Mouse (Mus musculus): ENCODE measurements around the gene Rgs3. TPM values are rescaled to one million over a fixed set of nuclear protein-coding genes. Genes with fewer than 3 reads are reported as not detected.

Gene Rgs3
- 10 to 100 TPM; 28.2 to 32.3 TPM for total RNA-seq (2021)

GRCm38 (mm10) chr4:62559797-62560329, at the start of gene Rgs3:
Rgs3 (plus strand) TSS chr4:62559847.
- DNase-seq (ENCODE audit: low spot score in 2 of 2): no peak
- intact Hi-C loops (cut with DNase I): no loop called here

- intact Hi-C loops (cut with DNase I): no loop called here
- no peak for DNase-seq (ENCODE audit: low spot score in 2 of 2)
Observed at GRCm38 (mm10) chr4:62509946-62510345, 49.7 kb upstream of the Rgs3 start.

DNA sequence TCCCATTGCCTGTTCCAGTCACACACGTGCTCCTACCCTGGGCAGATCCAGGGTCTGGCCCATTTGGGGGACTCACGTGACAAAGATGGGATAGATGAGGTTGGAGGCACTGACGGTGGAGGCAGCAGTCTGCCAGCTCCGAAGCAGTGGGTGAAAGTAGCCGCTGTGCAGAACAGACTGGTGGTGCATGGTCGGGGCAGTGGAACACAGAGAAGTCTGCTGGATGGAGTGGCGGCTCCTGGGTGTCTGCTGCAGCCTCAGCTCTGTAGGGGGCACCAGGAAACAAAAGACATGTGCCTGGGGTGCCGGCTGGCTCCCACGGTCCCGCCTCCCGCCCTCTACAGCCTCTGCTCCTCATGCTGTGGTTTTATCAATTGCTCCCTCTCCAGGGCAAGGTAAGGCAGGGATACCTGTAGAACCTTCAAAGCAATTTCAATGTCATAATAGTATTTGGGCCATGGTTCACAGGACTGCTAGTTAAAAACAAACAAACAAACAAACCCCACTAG, 45.6 kb upstream of the Rgs3 start:
- intact Hi-C loops (cut with DNase I): no loop called here
- DNase-seq (ENCODE audit: low spot score in 2 of 2): no peak

GRCm38 (mm10) chr4:62514995-62515394, 44.7 kb upstream of the Rgs3 start:
- DNase-seq (ENCODE audit: low spot score in 2 of 2): no peak
- intact Hi-C loops (cut with DNase I): loop anchor here (5.0 kb wide), 1 partner anchor 58 kb away; no protein-coding TSS in a partner anchor

- intact Hi-C loops (cut with DNase I): loop anchor here (5.0 kb wide), 1 partner anchor 58 kb away; no protein-coding TSS in a partner anchor
- DNase-seq (ENCODE audit: low spot score in 2 of 2): no peak
Observed at GRCm38 (mm10) chr4:62515490-62515889, 44.2 kb upstream of the Rgs3 start.

GRCm38 (mm10) chr4:62516079-62516478, 43.6 kb upstream of the Rgs3 start:
- no peak for DNase-seq (ENCODE audit: low spot score in 2 of 2)
- intact Hi-C loops (cut with DNase I): loop anchor here (5.0 kb wide), 1 partner anchor 59 kb away; no protein-coding TSS in a partner anchor

DNA sequence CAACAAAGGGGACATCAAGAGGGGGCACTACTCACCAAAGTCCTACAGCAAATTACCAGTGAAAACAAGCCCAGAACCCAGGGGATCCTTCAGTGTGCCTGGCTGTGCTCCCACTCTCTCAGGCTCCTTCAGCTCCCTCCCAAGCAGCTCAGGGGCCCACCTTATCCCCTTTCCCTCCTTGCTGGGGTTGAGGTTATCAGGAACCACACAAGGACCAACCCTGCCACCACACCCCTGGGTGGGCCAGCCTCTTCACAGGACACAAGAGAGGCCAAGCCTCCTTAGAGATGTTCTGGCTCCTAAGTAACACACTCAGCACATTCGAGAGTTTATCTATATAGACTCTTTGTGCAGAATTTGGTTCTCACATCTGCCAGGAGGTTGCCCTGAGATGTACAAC, 43.1 kb upstream of the Rgs3 start:
- intact Hi-C loops (cut with DNase I): loop anchor here (5.0 kb wide), 1 partner anchor 59 kb away; no protein-coding TSS in a partner anchor
- no peak for DNase-seq (ENCODE audit: low spot score in 2 of 2)

DNA sequence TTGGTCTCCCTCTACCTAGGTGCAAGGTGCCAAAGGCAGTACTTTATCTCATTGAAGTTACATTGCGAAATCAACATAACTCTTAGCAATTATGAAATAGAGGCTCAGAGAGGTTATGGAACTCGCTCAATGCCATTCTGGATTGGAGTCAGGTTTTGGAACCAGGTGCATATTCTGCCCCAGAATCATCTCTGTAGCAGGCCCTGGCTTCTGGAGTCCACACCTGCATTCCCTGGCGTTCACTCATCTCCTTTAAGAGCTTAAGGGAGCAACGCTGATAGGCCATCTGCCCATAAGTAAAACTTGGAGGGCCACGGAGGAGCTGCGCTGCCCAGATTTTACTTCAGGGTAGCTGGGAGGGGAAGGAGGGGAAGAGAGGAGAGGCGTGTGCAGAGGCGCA, 42.6 kb upstream of the Rgs3 start:
- intact Hi-C loops (cut with DNase I): loop anchor here (5.0 kb wide), 1 partner anchor 60 kb away; no protein-coding TSS in a partner anchor

GRCm38 (mm10) chr4:62517538-62518415, 41.9 kb upstream of the Rgs3 start:
- intact Hi-C loops (cut with DNase I): loop anchor here (5.0 kb wide), 1 partner anchor 60 kb away; no protein-coding TSS in a partner anchor
- DNase-seq (ENCODE audit: low spot score in 2 of 2): no peak

More for the DNA sequence above, 42.6 kb upstream of the Rgs3 start:
- no peak for DNase-seq (ENCODE audit: low spot score in 2 of 2)

DNA sequence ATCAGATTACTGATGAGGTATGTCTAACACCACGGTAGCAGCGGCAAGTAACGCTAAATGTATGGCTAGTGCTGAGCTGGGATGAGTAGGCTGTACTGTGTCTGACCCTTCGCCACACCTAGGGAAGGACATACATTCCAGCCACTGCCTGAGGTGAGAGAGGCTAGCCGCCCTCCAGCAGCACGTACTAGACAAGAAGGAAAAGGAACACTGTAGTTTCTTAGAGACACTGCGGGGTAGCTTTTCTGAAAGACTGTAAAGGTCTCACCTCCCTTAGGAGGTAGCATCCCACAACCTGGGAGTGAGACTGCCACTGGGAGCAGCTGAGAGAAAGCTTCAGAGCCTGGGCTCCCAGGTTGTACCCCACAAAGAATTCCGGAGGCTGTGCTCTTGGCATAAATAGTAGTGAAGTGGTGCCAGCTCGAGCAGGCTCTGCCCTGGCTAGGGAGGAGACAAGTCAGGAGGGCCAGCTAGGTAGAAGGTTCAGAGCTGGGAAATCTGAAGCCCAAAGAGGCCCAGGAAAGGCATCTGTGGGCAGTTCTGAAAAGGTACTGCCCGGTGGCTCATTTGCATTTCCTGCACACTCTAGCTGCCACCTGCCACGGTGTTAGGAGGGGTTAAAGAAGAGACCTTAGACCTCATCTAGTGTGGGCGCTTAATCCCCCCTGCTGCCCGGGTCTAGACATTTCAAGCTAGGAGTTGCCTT, 41.1 kb upstream of the Rgs3 start:
- intact Hi-C loops (cut with DNase I): loop anchor here (5.0 kb wide), 1 partner anchor 61 kb away; no protein-coding TSS in a partner anchor
- no peak for DNase-seq (ENCODE audit: low spot score in 2 of 2)

DNA sequence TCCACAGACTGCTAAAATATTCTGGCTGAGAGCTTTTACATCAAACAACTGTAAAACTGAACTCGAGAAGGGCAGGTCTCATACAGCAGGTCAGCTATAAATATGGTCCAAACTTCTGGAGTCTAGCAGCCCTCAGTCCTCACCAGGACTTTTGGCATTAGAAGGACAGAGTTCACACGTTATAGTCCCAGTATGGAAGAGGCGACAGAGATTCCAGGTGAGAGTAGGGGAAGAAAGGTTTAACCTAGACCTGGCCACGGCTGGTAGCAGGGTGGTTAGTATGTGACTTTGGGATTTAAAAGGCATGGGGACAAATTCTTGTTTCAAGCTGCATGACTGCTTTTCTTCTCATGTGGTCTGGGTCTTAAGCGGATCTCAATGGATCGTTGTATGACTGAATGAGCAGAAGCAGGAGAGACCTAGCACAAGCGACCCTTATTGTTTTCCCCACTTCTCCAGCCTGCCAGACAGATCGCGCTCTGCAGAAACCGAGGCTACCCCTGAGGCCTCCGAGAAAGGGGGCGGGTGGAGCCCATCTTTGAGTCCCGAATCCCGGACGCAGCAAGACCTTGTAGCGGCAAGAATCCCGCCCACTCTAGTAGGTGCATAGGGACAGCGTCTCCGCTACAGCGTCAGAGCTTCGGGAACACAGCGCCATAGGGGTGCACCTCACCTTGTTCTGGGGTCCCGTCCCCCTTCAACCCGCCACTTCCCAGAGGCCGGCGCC, 40.4 kb upstream of the Rgs3 start:
- intact Hi-C loops (cut with DNase I): loop anchor here (5.0 kb wide), 1 partner anchor 62 kb away; no protein-coding TSS in a partner anchor
- no peak for DNase-seq (ENCODE audit: low spot score in 2 of 2)

DNA sequence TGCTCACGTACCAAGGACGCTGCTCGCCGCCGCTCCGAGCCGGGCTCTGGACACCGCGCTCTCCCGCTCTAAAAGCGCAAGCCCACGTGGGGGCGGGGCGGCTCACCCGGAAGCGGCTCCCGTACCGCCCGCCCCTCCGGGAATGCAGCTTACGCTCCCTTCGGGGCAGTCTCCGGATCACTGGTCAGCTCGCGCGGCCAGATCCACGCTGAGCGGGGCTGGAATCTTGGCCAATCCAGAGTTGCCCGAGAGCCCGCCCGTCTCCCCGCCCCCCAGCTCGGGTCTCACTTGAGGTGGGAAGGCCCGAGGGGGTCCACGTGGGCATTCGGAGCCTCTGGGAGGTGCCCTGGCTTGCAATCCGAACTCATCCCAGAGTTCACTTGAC, 39.8 kb upstream of the Rgs3 start, which contains the start of gene Alad:
TSS of gene Alad (minus strand) at position 70 of the 385 bp plus-strand sequence.
- peak; percentile 83 to 86 for DNase-seq (ENCODE audit: low spot score in 2 of 2)
- intact Hi-C loops (cut with DNase I): loop anchor here (5.0 kb wide), 1 partner anchor 63 kb away; no protein-coding TSS in a partner anchor

GRCm38 (mm10) chr4:62520892-62521400, 38.7 kb upstream of the Rgs3 start:
- intact Hi-C loops (cut with DNase I): no loop called here

GRCm38 (mm10) chr4:62524651-62525488, 34.8 kb upstream of the Rgs3 start, which contains the start of the genes Pole3 and 4933430I17Rik:
Pole3 (minus strand) TSS chr4:62525068.
4933430I17Rik (plus strand) TSS chr4:62525369.
- intact Hi-C loops (cut with DNase I): no loop called here
- peak; percentile 95 to 97 for DNase-seq (ENCODE audit: low spot score in 2 of 2)

More at GRCm38 (mm10) chr4:62520892-62521400, 38.7 kb upstream of the Rgs3 start:
- DNase-seq (ENCODE audit: low spot score in 2 of 2): no peak

DNA sequence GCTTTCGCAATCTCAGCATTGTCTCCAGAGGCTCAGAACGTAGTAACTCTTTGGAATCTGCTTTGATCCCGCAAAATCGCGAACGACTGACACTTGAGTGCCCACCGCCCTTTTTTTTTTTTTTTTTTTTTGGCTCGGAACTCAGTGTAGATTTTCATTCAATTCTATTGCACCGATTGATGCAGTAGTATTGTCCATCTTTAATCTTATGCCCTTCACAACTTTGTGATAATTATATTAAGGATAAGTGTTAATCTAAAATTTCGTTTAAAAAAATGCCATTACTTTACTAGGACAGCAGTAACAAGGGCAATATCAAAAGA, 34.2 kb upstream of the Rgs3 start:
- intact Hi-C loops (cut with DNase I): no loop called here
- DNase-seq (ENCODE audit: low spot score in 2 of 2): no peak

- no peak for DNase-seq (ENCODE audit: low spot score in 2 of 2)
- intact Hi-C loops (cut with DNase I): no loop called here
Observed at GRCm38 (mm10) chr4:62526256-62526655, 33.4 kb upstream of the Rgs3 start.

DNA sequence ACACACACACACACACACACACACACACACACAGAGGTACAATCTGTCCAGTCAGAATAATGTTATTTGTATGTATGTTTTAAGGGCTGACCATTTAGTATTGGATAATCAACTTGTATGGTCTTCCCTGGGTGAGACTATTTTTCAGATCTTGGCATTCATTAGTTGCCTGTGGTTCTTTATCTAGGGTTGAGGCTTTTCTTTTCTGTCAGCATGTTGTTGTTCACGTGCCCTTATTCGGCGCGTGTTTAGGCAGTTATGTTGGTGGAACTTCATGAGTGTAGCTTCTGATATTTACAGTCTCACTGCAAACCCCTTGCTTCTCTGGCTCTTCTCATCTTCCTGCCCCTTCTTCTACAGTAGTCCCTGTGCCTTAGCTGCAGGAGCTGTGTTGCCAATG, 32.0 kb upstream of the Rgs3 start:
- no peak for DNase-seq (ENCODE audit: low spot score in 2 of 2)
- intact Hi-C loops (cut with DNase I): no loop called here

DNA sequence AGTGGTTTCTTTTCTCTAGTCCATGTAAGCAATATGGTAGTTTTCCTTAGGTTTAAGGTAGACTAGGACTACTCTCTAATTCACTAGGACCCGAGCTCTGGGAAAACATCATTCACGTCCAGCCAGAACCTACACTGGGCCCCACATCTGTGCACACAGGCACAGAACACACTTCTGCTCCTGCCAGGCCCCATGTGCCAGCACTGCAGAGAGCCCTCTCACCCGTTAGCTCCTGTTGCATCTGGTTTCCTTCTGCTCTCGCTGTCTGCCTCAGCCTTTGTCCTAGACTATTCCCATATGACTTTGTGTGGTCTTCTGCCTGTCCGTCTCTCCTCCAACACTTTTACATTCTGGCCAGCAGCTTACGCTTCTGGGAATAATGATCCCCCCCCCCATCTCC, 25.9 kb upstream of the Rgs3 start:
- intact Hi-C loops (cut with DNase I): no loop called here
- DNase-seq (ENCODE audit: low spot score in 2 of 2): no peak

Data from left cerebral cortex, postnatal 36 days (tissue).